Mouse (Mus musculus): ENCODE measurements around the gene Lgalsl. TPM values are rescaled to one million over a fixed set of nuclear protein-coding genes. Genes with fewer than 3 reads are reported as not detected.

Gene Lgalsl
- total RNA-seq (2022) = 10 to 100 TPM; 68.0 to 76.2 (median 72.6) TPM

- peak; percentile 54 to 59 for DNase-seq (ENCODE audit: low spot score in 2 of 2)
Measured at GRCm38 (mm10) chr11:20830686-20831505, at the start of gene Lgalsl. TSS of gene Lgalsl (minus strand) at chr11:20831056.

- no peak for DNase-seq (ENCODE audit: low spot score in 2 of 2)
Measured at GRCm38 (mm10) chr11:20878644-20879043, 47.8 kb upstream of the Lgalsl start.

GRCm38 (mm10) chr11:20877578-20878096, 46.8 kb upstream of the Lgalsl start:
- no peak for DNase-seq (ENCODE audit: low spot score in 2 of 2)

GRCm38 (mm10) chr11:20873386-20873785, 42.5 kb upstream of the Lgalsl start:
- no peak for DNase-seq (ENCODE audit: low spot score in 2 of 2)

- DNase-seq (ENCODE audit: low spot score in 2 of 2) = peak; percentile 18 to 39
Measured at GRCm38 (mm10) chr11:20872911-20873310, 42.1 kb upstream of the Lgalsl start.

GRCm38 (mm10) chr11:20872444-20872843, 41.6 kb upstream of the Lgalsl start:
- no peak for DNase-seq (ENCODE audit: low spot score in 2 of 2)

GRCm38 (mm10) chr11:20869927-20870326, 39.1 kb upstream of the Lgalsl start:
- DNase-seq (ENCODE audit: low spot score in 2 of 2) = no peak

- no peak for DNase-seq (ENCODE audit: low spot score in 2 of 2)
Measured at GRCm38 (mm10) chr11:20865450-20865849, 34.6 kb upstream of the Lgalsl start.

GRCm38 (mm10) chr11:20864647-20865046, 33.8 kb upstream of the Lgalsl start:
- no peak for DNase-seq (ENCODE audit: low spot score in 2 of 2)

GRCm38 (mm10) chr11:20862101-20862500, 31.2 kb upstream of the Lgalsl start:
- DNase-seq (ENCODE audit: low spot score in 2 of 2) = no peak

GRCm38 (mm10) chr11:20860351-20860750, 29.5 kb upstream of the Lgalsl start:
- DNase-seq (ENCODE audit: low spot score in 2 of 2) = no peak

- no peak for DNase-seq (ENCODE audit: low spot score in 2 of 2)
Measured at GRCm38 (mm10) chr11:20859858-20860257, 29.0 kb upstream of the Lgalsl start.

- peak; percentile 85 for DNase-seq (ENCODE audit: low spot score in 2 of 2)
Measured at GRCm38 (mm10) chr11:20858921-20859668, 28.2 kb upstream of the Lgalsl start.

GRCm38 (mm10) chr11:20857921-20858320, 27.1 kb upstream of the Lgalsl start:
- no peak for DNase-seq (ENCODE audit: low spot score in 2 of 2)

- DNase-seq (ENCODE audit: low spot score in 2 of 2) = no peak
Measured at GRCm38 (mm10) chr11:20854032-20854741, 23.3 kb upstream of the Lgalsl start.

GRCm38 (mm10) chr11:20850196-20850595, 19.3 kb upstream of the Lgalsl start:
- no peak for DNase-seq (ENCODE audit: low spot score in 2 of 2)

- DNase-seq (ENCODE audit: low spot score in 2 of 2) = no peak
Measured at GRCm38 (mm10) chr11:20849403-20849802, 18.5 kb upstream of the Lgalsl start.

- DNase-seq (ENCODE audit: low spot score in 2 of 2) = no peak
Measured at GRCm38 (mm10) chr11:20837366-20837765, 6.5 kb upstream of the Lgalsl start.

- DNase-seq (ENCODE audit: low spot score in 2 of 2) = no peak
Measured at GRCm38 (mm10) chr11:20831600-20832137, 813 bp upstream of the Lgalsl start.

GRCm38 (mm10) chr11:20829993-20830685, 717 bp downstream of the Lgalsl start:
- no peak for DNase-seq (ENCODE audit: low spot score in 2 of 2)

Measured in gastrocnemius, adult 8-10 months (tissue).